Mouse (Mus musculus): ENCODE results near the gene Vmn1r87. TPM values are rescaled to one million over a fixed set of nuclear protein-coding genes. Genes with fewer than 3 reads are reported as not detected.

Vmn1r87 gene
- not detected for polyA plus RNA-seq (2017; shearing (Covaris generic))

GRCm38 (mm10) chr7:13140057-13140456 is at the start of gene Vmn1r87:
Gene Vmn1r87, minus strand, starts transcription at chr7:13140157.

GRCm38 (mm10) chr7:13159268-13159667 is 19.3 kb upstream of the Vmn1r87 start, which contains the start of gene Vmn1r88:
Gene Vmn1r88, plus strand, starts transcription at chr7:13159568.

GRCm38 (mm10) chr7:13119817-13120216 is 20.1 kb downstream of the Vmn1r87 start, which contains the start of gene Vmn1r86:
Gene Vmn1r86, minus strand, starts transcription at chr7:13119917.

GRCm38 (mm10) chr7:13095073-13095472 is 44.9 kb downstream of the Vmn1r87 start, which contains the start of gene Vmn1r85:
Gene Vmn1r85, minus strand, starts transcription at chr7:13095173.

Other genes with a start within 250 kb of the Vmn1r87 start
- 17.8 TPM for gene Zscan22, start 242.3 kb downstream of the Vmn1r87 start, polyA plus RNA-seq (2017; shearing (Covaris generic))
- 894 TPM for gene Rps5, start 217.9 kb downstream of the Vmn1r87 start, polyA plus RNA-seq (2017; shearing (Covaris generic))
- gene Rnf225, start 212.7 kb downstream of the Vmn1r87 start, polyA plus RNA-seq (2017; shearing (Covaris generic)): not detected
- 9.4 TPM for gene Zfp324, start 174.3 kb downstream of the Vmn1r87 start, polyA plus RNA-seq (2017; shearing (Covaris generic))
- 10.4 TPM for gene Zfp446, start 162.3 kb downstream of the Vmn1r87 start, polyA plus RNA-seq (2017; shearing (Covaris generic))
- gene Slc27a5, start 142.0 kb downstream of the Vmn1r87 start, polyA plus RNA-seq (2017; shearing (Covaris generic)): not detected
- 29.7 TPM for gene Trim28, start 141.0 kb downstream of the Vmn1r87 start, polyA plus RNA-seq (2017; shearing (Covaris generic))
- gene Zbtb45, start 130.1 kb downstream of the Vmn1r87 start, polyA plus RNA-seq (2017; shearing (Covaris generic)): 6.4 TPM
- gene Chmp2a, start 105.3 kb downstream of the Vmn1r87 start, polyA plus RNA-seq (2017; shearing (Covaris generic)): 262 TPM
- 8.9 TPM for gene Ube2m, start 101.9 kb downstream of the Vmn1r87 start, polyA plus RNA-seq (2017; shearing (Covaris generic))
- 0.28 TPM for gene Mzf1, start 85.4 kb downstream of the Vmn1r87 start, polyA plus RNA-seq (2017; shearing (Covaris generic))
- not detected for gene Vmn1r85, start 45.0 kb downstream of the Vmn1r87 start, polyA plus RNA-seq (2017; shearing (Covaris generic))
- gene Vmn1r86, start 20.2 kb downstream of the Vmn1r87 start, polyA plus RNA-seq (2017; shearing (Covaris generic)): not detected
- 0.06 TPM for gene Vmn1r88, start 19.4 kb upstream of the Vmn1r87 start, polyA plus RNA-seq (2017; shearing (Covaris generic))
- not detected for gene Vmn1r89, start 72.9 kb upstream of the Vmn1r87 start, polyA plus RNA-seq (2017; shearing (Covaris generic))
- gene Lig1, start 137.1 kb upstream of the Vmn1r87 start, polyA plus RNA-seq (2017; shearing (Covaris generic)): 27.6 TPM
- gene Zswim9, start 138.6 kb upstream of the Vmn1r87 start, polyA plus RNA-seq (2017; shearing (Covaris generic)): 5.5 TPM
- gene Pla2g4c, start 184.5 kb upstream of the Vmn1r87 start, polyA plus RNA-seq (2017; shearing (Covaris generic)): 0.15 TPM

Measured in inflammation-experienced regulatory T-cells, adult 16 weeks (primary cell).